Mouse (Mus musculus) testis, adult 2 months (tissue): Measurements from ENCODE around the gene Hip1.

Experiments
- CTCF ChIP-seq: fragments of 200-500 bp; IDR thresholded peaks from 2 replicates; pipeline ENCODE4 v1.5.1; 2012; ENCODE audit warnings: low read depth, mild to moderate bottlenecking, inconsistent platforms, low read length, moderate library complexity; ENCODE audit not compliant: control insufficient read depth, insufficient read depth, insufficient replicate concordance
- POLR2A ChIP-seq: fragments of 200-500 bp; IDR thresholded peaks from 2 replicates; pipeline ENCODE4 v1.6.1; 2012; ENCODE audit warnings: low read depth, mild to moderate bottlenecking, inconsistent platforms, low read length, moderate library complexity; ENCODE audit not compliant: control insufficient read depth

GRCm38 (mm10) chr5:135544865-135545797, at the start of gene Hip1:
- 0 out of 2 replicates have a peak, but pooled peaks have one; percentile 20 for TF ChIP-seq POLR2A
- TF ChIP-seq CTCF: peak; percentile 30; the same call in 1 of the 2 replicates
